Mouse (Mus musculus): ENCODE measurements at regions not wholly inside any gene's neighbourhood (a gene's known extent, or its start where the extent isn't known, plus 50 kb on each side); places are given as distances from the start of the nearest gene placed in this dataset.

DNA sequence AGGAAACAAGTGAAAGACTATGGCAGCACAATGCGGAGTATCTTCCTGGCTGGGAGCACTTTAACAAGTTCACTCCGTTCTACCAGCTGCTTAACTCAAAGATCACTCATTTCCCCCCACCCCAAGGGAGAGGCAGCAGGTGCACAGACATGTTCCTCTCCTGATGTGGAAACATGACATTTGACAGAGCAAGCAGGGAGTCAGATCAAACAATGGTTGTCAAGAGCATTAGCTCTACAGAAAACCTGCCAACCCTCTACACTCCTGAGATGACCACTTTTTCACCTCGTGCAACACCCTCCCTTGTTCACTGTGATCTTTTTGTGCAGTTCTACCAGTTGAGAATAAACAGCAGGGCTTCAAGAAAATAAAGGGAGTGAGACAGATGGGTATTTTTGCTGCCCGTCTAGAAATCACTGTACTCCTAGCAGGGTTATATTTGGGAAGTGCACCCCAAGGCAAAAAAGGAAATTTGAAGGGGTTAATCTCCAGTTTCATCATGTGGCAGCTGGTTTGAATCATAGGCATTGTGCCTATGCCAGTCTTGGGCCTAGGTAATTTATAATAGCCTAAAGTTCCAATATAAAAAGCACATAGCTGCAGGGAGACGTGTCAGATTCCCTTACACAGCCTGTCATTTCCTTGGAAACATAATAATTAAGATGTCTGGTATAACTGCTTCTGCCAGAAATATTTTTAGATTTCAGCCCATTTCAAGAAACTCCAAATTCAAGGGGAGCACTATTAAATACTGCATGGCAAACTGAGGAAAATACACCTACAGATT is 210.5 kb upstream of the Epha6 start:
- 35% methylated on average over 5 of the region's 5 CpGs for WGBS
- H3K27ac ChIP-seq = no peak overlapping the region

DNA sequence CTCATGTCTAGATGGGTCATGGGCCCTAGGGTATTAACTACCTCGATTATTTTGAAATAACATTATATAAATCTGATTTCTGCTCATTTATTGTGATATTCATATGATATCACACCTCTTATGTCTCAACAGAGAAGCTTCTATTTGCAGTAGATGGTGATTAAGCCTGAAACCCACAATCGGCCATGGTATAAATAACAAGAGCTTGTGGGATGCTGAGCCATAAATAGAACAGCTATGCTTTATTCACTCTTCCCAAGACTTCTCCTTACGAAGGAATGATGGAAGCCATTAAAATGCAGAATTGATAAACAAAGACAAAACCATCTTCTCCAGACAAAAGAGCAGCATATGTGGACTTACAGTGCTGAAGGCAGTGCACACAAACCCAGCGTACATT is 195.4 kb upstream of the Epha6 start:
- Histone ChIP-seq H3K36me3 (replicated peaks) (no peaks in the 10 kb centered on the region), H3K9ac (no peak overlapping the region), H3K9me3 (no peaks in the 10 kb centered on the region), H3K27ac (no peak overlapping the region), H3K27me3 (replicated peaks) (no peaks in the 10 kb centered on the region), H3K4me1 (no peaks in the 10 kb centered on the region), H3K4me3 (no peak overlapping the region), H3K4me2 (no peak overlapping the region)
- 86% methylated on average over 4 of the region's 4 CpGs for WGBS
- no peak for ATAC-seq (replicated peaks)

More for the DNA sequence above, 210.5 kb upstream of the Epha6 start:
- Histone ChIP-seq H3K4me2 (no peak overlapping the region), H3K4me3 (no peak overlapping the region), H3K4me1 (peaks cover 8% of the 10 kb centered on the region), H3K9ac (no peak overlapping the region), H3K36me3 (replicated peaks) (no peaks in the 10 kb centered on the region), H3K9me3 (no peaks in the 10 kb centered on the region), H3K27me3 (replicated peaks) (no peaks in the 10 kb centered on the region)
- ATAC-seq (replicated peaks) = peak; percentile 90

Measured in midbrain, embryonic 15.5 days (tissue).